Mouse (Mus musculus): ENCODE measurements at regions not wholly inside any gene's neighbourhood (a gene's known extent, or its start where the extent isn't known, plus 50 kb on each side); places are given as distances from the start of the nearest gene placed in this dataset.

DNA sequence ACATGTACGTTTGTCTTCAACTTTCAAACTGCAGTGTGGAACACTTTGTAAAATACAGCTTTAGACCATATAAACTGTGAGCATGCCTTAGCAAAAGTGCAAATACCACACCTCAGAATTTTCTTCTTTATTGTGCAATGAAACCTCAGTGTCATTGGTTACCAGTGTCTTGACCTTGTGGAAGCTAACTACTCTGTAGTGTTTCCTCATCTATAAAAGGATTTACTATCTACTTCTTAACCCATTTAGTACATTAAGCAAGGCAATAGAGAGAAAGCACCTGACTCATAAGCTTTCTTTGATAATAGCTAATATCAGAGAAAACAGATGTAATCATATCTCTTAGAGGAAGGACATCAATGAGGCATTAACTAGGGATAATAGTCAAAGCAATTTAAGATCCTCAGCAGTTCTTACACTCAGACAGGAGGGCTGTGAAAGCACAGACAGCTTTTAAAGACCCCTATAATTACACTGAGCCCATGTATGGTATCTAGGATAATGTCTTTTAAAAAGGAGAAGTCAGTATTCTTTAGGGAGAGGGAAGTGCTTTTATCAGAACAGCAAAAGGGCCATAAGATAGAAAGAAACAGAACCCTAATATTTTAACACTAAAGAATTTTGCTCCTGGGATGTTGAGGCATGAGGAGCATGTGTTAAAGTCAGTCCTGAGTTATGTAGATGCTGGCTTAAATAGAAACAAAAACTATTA is 260.2 kb downstream of the Tex13c3 start:
- Histone ChIP-seq H3K27me3 (ENCODE audit: control insufficient read depth, insufficient read depth, low read length) (no peaks in the 10 kb centered on the region), H3K9ac (replicated peaks; ENCODE audit: low read length) (no peak overlapping the region), H3K4me2 (ENCODE audit: low read depth, low read length) (no peak overlapping the region), H3K4me3 (ENCODE audit: low read depth, low read length) (no peak overlapping the region), H3K36me3 (replicated peaks; ENCODE audit: control insufficient read depth, insufficient read depth, low read depth, low read length) (no peaks in the 10 kb centered on the region), H3K27ac (replicated peaks; ENCODE audit: low read depth, low read length) (no peak overlapping the region), H3K4me1 (ENCODE audit: control insufficient read depth, insufficient read depth, low read length) (no peaks in the 10 kb centered on the region), H3K9me3 (replicated peaks; ENCODE audit: control insufficient read depth, low read length) (no peaks in the 10 kb centered on the region)
- 92% methylated on average over 1 of the region's 1 CpGs for WGBS
- no peak for DNase-seq (ENCODE audit: low spot score)
- no peak for ATAC-seq (replicated peaks; ENCODE audit: insufficient number of reproducible peaks, low FRiP score, low TSS enrichment, low read depth)

DNA sequence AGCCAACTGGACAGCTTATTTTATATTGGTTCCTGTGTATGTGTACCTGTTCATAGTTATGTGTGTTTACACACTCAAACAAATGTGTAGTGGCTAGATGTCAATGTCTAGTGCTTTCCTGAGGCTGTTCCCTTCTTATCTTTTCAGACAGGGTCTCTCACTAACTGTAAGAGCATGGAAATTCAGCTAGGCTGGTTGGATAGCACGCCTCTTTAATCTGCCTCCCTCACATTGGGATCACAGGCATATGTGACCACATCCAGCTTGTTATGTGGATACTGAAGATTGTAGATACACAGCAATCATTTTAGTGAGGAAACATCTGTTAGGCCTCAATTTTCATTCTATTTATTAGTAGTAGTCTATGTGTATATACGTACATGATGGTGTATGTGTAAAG is 261.4 kb downstream of the Tex13c3 start:
- Histone ChIP-seq H3K27me3 (ENCODE audit: control insufficient read depth, insufficient read depth, low read length) (no peaks in the 10 kb centered on the region), H3K9ac (replicated peaks; ENCODE audit: low read length) (no peak overlapping the region), H3K4me1 (ENCODE audit: control insufficient read depth, insufficient read depth, low read length) (no peaks in the 10 kb centered on the region), H3K4me2 (ENCODE audit: low read depth, low read length) (no peak overlapping the region), H3K27ac (replicated peaks; ENCODE audit: low read depth, low read length) (no peak overlapping the region), H3K4me3 (ENCODE audit: low read depth, low read length) (no peak overlapping the region), H3K9me3 (replicated peaks; ENCODE audit: control insufficient read depth, low read length) (no peaks in the 10 kb centered on the region), H3K36me3 (replicated peaks; ENCODE audit: control insufficient read depth, insufficient read depth, low read depth, low read length) (no peaks in the 10 kb centered on the region)
- ATAC-seq (replicated peaks; ENCODE audit: insufficient number of reproducible peaks, low FRiP score, low TSS enrichment, low read depth) (no peak), DNase-seq (ENCODE audit: low spot score) (no peak)
- WGBS, result 83% methylated on average over 2 of the region's 2 CpGs

DNA sequence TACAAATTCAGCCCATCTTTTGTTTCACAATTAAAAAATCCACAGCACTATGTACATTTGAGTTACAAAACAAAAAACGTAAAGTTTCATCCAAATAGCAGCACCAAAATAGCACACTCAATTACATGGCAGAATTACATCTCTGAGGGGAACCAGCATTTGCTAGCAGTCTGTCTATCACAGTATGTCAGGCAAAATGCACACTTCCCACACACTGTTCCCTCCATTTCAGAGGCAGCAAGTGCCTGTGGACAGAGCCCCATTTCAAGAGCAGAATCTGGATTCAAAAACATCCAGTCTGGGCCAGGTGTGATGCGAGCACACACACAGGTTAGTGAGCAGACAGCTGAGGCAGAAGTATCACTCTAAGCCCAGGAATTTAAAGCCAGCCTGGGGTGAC is 261.8 kb downstream of the Tex13c3 start:
- WGBS, result 91% methylated on average over 2 of the region's 2 CpGs
- Histone ChIP-seq H3K4me3 (ENCODE audit: low read depth, low read length) (no peak overlapping the region), H3K27ac (replicated peaks; ENCODE audit: low read depth, low read length) (no peak overlapping the region), H3K36me3 (replicated peaks; ENCODE audit: control insufficient read depth, insufficient read depth, low read depth, low read length) (no peaks in the 10 kb centered on the region), H3K9ac (replicated peaks; ENCODE audit: low read length) (no peak overlapping the region), H3K4me2 (ENCODE audit: low read depth, low read length) (no peak overlapping the region), H3K9me3 (replicated peaks; ENCODE audit: control insufficient read depth, low read length) (no peaks in the 10 kb centered on the region), H3K4me1 (ENCODE audit: control insufficient read depth, insufficient read depth, low read length) (no peaks in the 10 kb centered on the region), H3K27me3 (ENCODE audit: control insufficient read depth, insufficient read depth, low read length) (no peaks in the 10 kb centered on the region)
- ATAC-seq (replicated peaks; ENCODE audit: insufficient number of reproducible peaks, low FRiP score, low TSS enrichment, low read depth) (no peak), DNase-seq (ENCODE audit: low spot score) (no peak)

DNA sequence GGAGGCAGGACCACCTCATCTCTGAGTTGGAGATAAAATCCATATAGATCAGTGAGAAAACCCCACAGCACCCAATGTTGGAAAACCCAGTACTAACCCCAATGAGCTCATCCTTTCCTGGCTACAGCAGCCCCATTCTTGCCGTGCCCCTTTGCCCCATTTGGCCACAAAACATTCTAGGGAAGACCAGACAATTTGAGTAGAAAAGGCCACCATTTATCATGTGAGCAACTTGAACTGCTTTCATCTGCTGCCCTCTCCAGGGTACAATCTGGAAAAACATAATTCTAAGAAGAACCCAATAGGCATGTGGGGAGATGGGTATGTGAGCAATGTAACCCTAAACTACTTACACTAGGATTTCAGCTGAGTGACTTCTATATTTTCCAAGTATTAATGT is 274.7 kb downstream of the Tex13c3 start:
- no peaks in the 10 kb centered on the region for H3K27me3 ChIP-seq (ENCODE audit: control insufficient read depth, insufficient read depth, low read length)
- H3K4me3 ChIP-seq (ENCODE audit: low read depth, low read length), result no peak overlapping the region
- WGBS, result 75% methylated on average over 1 of the region's 1 CpGs
- H3K4me1 ChIP-seq (ENCODE audit: control insufficient read depth, insufficient read depth, low read length), result no peaks in the 10 kb centered on the region
- H3K9me3 ChIP-seq (replicated peaks; ENCODE audit: control insufficient read depth, low read length), result no peaks in the 10 kb centered on the region
- DNase-seq (ENCODE audit: low spot score), result no peak
- H3K4me2 ChIP-seq (ENCODE audit: low read depth, low read length), result no peak overlapping the region
- H3K36me3 ChIP-seq (replicated peaks; ENCODE audit: control insufficient read depth, insufficient read depth, low read depth, low read length), result no peaks in the 10 kb centered on the region
- H3K9ac ChIP-seq (replicated peaks; ENCODE audit: low read length), result no peak overlapping the region
- no peak for ATAC-seq (replicated peaks; ENCODE audit: insufficient number of reproducible peaks, low FRiP score, low TSS enrichment, low read depth)
- H3K27ac ChIP-seq (replicated peaks; ENCODE audit: low read depth, low read length), result no peak overlapping the region

DNA sequence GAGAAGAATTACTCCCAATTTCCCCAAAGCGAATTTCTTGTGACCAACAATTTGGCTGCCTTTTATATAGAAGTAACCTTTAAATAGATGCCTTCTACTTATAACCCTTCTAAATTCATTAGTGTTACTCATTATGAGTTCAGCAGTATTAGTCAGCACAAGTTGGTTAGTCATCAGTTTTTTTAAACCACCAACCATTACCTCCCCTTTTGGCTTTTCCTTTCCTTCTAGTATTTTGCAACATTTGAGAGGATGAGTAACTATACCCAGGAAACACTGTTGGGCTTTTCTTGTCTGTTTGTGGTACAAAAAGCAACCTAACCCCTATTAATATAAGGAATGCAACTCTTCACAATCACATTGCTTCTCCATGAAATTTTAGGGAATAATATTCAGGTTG is 278.6 kb downstream of the Tex13c3 start:
- 83% methylated on average over 1 of the region's 1 CpGs for WGBS
- no peak overlapping the region for H3K27ac ChIP-seq (replicated peaks; ENCODE audit: low read depth, low read length)
- no peak overlapping the region for H3K4me3 ChIP-seq (ENCODE audit: low read depth, low read length)

DNA sequence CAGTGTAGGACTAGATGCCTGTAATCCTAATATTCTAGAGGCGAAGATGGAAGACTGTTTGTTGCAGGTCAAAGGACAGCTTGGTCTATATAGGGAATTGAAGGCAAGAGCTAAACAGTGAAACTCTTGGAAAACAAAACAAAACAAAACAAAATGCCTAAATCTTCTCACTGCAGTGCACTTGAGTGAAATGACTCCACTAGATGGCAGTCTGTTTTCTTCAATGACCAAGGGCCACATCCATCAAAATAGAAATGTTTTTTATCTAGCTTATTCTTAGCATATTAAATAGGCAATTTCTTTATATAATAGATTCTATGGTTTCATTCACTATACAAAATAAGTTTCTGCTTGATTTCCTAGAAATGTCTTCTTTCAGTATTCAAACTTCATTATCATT is 279.7 kb downstream of the Tex13c3 start:
- ATAC-seq (replicated peaks; ENCODE audit: insufficient number of reproducible peaks, low FRiP score, low TSS enrichment, low read depth) (no peak), DNase-seq (ENCODE audit: low spot score) (peak; percentile 4)
- Histone ChIP-seq H3K9ac (replicated peaks; ENCODE audit: low read length) (no peak overlapping the region), H3K27me3 (ENCODE audit: control insufficient read depth, insufficient read depth, low read length) (no peaks in the 10 kb centered on the region), H3K4me1 (ENCODE audit: control insufficient read depth, insufficient read depth, low read length) (no peaks in the 10 kb centered on the region), H3K36me3 (replicated peaks; ENCODE audit: control insufficient read depth, insufficient read depth, low read depth, low read length) (no peaks in the 10 kb centered on the region), H3K4me2 (ENCODE audit: low read depth, low read length) (no peak overlapping the region), H3K4me3 (ENCODE audit: low read depth, low read length) (no peak overlapping the region), H3K27ac (replicated peaks; ENCODE audit: low read depth, low read length) (no peak overlapping the region), H3K9me3 (replicated peaks; ENCODE audit: control insufficient read depth, low read length) (no peaks in the 10 kb centered on the region)
- WGBS, result 78% methylated on average over 1 of the region's 1 CpGs

More for the DNA sequence above, 278.6 kb downstream of the Tex13c3 start:
- Histone ChIP-seq H3K36me3 (replicated peaks; ENCODE audit: control insufficient read depth, insufficient read depth, low read depth, low read length) (no peaks in the 10 kb centered on the region), H3K9ac (replicated peaks; ENCODE audit: low read length) (no peak overlapping the region), H3K4me1 (ENCODE audit: control insufficient read depth, insufficient read depth, low read length) (no peaks in the 10 kb centered on the region), H3K27me3 (ENCODE audit: control insufficient read depth, insufficient read depth, low read length) (no peaks in the 10 kb centered on the region), H3K4me2 (ENCODE audit: low read depth, low read length) (no peak overlapping the region), H3K9me3 (replicated peaks; ENCODE audit: control insufficient read depth, low read length) (no peaks in the 10 kb centered on the region)
- ATAC-seq (replicated peaks; ENCODE audit: insufficient number of reproducible peaks, low FRiP score, low TSS enrichment, low read depth), result no peak
- no peak for DNase-seq (ENCODE audit: low spot score)

DNA sequence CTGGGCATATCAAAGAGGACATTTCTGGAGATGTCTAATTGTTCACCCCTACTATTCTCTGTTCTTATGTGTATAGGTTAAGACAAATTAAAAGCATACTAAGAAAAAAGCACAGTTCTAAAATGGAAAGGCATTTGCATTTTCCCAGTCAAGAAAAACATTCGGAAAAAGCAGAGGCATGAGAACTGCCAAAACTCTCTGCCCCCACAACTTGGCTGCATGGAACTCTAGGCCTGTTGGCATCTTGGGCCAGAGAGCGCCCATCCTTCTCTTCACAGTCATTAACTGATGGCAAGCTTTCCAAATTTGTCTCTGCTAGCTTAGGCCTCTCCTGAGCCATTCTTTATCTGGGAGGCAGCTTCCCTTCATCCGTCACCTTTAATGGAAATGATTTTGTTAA is 281.6 kb downstream of the Tex13c3 start:
- DNase-seq (ENCODE audit: low spot score) (no peak), ATAC-seq (replicated peaks; ENCODE audit: insufficient number of reproducible peaks, low FRiP score, low TSS enrichment, low read depth) (no peak)
- Histone ChIP-seq H3K4me3 (ENCODE audit: low read depth, low read length) (no peak overlapping the region), H3K27ac (replicated peaks; ENCODE audit: low read depth, low read length) (no peak overlapping the region), H3K9me3 (replicated peaks; ENCODE audit: control insufficient read depth, low read length) (no peaks in the 10 kb centered on the region), H3K4me1 (ENCODE audit: control insufficient read depth, insufficient read depth, low read length) (no peaks in the 10 kb centered on the region), H3K4me2 (ENCODE audit: low read depth, low read length) (no peak overlapping the region), H3K9ac (replicated peaks; ENCODE audit: low read length) (no peak overlapping the region), H3K36me3 (replicated peaks; ENCODE audit: control insufficient read depth, insufficient read depth, low read depth, low read length) (no peaks in the 10 kb centered on the region), H3K27me3 (ENCODE audit: control insufficient read depth, insufficient read depth, low read length) (no peaks in the 10 kb centered on the region)
- 86% methylated on average over 3 of the region's 3 CpGs for whole genome bisulfite sequencing

DNA sequence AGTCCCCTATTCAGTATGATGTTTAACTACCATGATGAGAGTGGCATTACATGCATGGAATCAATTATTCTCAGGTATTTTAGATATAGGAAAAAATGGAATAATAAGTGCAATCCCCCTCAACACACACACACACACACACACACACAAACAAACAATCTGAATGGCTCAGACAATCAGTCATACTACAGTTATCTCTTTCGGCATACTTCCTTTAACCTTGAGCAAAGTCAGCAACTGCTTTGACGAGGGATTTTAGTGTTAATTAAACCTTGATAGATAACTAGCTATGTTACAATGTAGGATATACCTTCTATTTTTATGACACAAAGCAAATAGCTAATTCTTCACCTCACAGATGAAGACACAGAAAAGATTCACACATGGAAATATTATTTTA is 312.1 kb downstream of the Tex13c3 start:
- ATAC-seq (replicated peaks; ENCODE audit: insufficient number of reproducible peaks, low FRiP score, low TSS enrichment, low read depth) (no peak), DNase-seq (ENCODE audit: low spot score) (no peak)
- Histone ChIP-seq H3K4me2 (ENCODE audit: low read depth, low read length) (no peak overlapping the region), H3K4me3 (ENCODE audit: low read depth, low read length) (no peak overlapping the region), H3K27me3 (ENCODE audit: control insufficient read depth, insufficient read depth, low read length) (no peaks in the 10 kb centered on the region), H3K9me3 (replicated peaks; ENCODE audit: control insufficient read depth, low read length) (no peaks in the 10 kb centered on the region), H3K36me3 (replicated peaks; ENCODE audit: control insufficient read depth, insufficient read depth, low read depth, low read length) (no peaks in the 10 kb centered on the region), H3K9ac (replicated peaks; ENCODE audit: low read length) (no peak overlapping the region), H3K4me1 (ENCODE audit: control insufficient read depth, insufficient read depth, low read length) (no peaks in the 10 kb centered on the region), H3K27ac (replicated peaks; ENCODE audit: low read depth, low read length) (no peak overlapping the region)
- 71% methylated on average over 2 of the region's 2 CpGs for WGBS
